Mouse (Mus musculus) stomach, embryonic 16.5 days (tissue): ENCODE data around the gene Vwf. TPM values are rescaled to one million over a fixed set of nuclear protein-coding genes. Genes with fewer than 3 reads are reported as not detected.

Experiments used
- ATAC-seq: fragments of 200-750 bp; cut with Nextera tagmentation; 2 replicates; pipeline ENCODE4 v1.8.0; 2017; ENCODE audit warnings: moderate number of reproducible peaks, moderate TSS enrichment; ENCODE audit not compliant: insufficient read depth, low FRiP score
- H3K27ac ChIP-seq: fragments of 300-500 bp; sonication (generic); 2 replicates; pipeline ENCODE4 v1.5.1; 2014; ENCODE audit warnings: low read length
- H3K27me3 ChIP-seq: fragments of 300-500 bp; sonication (generic); 2 replicates; pipeline ENCODE4 v1.6.1; 2014; ENCODE audit warnings: low read length, control low read depth, mixed read lengths; ENCODE audit not compliant: control insufficient read depth, insufficient read depth
- H3K36me3 ChIP-seq: fragments of 300-500 bp; sonication (generic); 2 replicates; pipeline ENCODE4 v1.6.1; 2014; ENCODE audit warnings: low read length; ENCODE audit not compliant: control insufficient read depth, insufficient read depth
- H3K4me1 ChIP-seq: fragments of 300-500 bp; sonication (generic); 2 replicates; pipeline ENCODE4 v1.6.1; 2014; ENCODE audit warnings: low read length, control low read depth, mixed read lengths; ENCODE audit not compliant: control insufficient read depth, insufficient read depth
- H3K4me2 ChIP-seq: fragments of 300-500 bp; sonication (generic); 2 replicates; pipeline ENCODE4 v1.6.1; 2014; ENCODE audit warnings: low read depth, low read length, mixed read lengths
- H3K4me3 ChIP-seq: fragments of 300-500 bp; sonication (generic); replicated peaks from 2 replicates; pipeline ENCODE4 v1.5.1; 2014; ENCODE audit warnings: mild to moderate bottlenecking, low read length
- H3K9ac ChIP-seq: fragments of 300-500 bp; sonication (generic); 2 replicates; pipeline ENCODE4 v1.6.1; 2014; ENCODE audit warnings: low read length
- H3K9me3 ChIP-seq: fragments of 300-500 bp; sonication (generic); replicated peaks from 2 replicates; pipeline ENCODE4 v1.6.1; 2016; ENCODE audit warnings: low read length, control low read depth; ENCODE audit not compliant: control insufficient read depth
- WGBS: fragments of 180-500 bp; shearing (Covaris S2); extraction: QIAGEN DNeasy Blood & Tissue Kit; methylation state at CpG from one replicate; pipeline ENCODE4 v1.1.7; 2014; 5-methylcytosine and 5-hydroxymethylcytosine counted together
- polyA plus RNA-seq: library from polyadenylated mRNA; unstranded; fragments of >200 nt; fragmentation: Nextera tagmentation; extraction: Ambion mirVana; gene quantifications from 2 replicates; pipeline ENCODE4 v1.2.1, GENCODE M21; 2015

Vwf gene
- polyA plus RNA-seq, 1 experiment from 2014 or later: 5.4 TPM

GRCm38 (mm10) chr6:125711261-125711660, 164.7 kb downstream of the Vwf start:
- WGBS: 84% methylated on average over 16 of the region's 16 CpGs
- Histone ChIP-seq H3K4me1 (no peaks in the 10 kb centered on the region), H3K4me2 (no peak overlapping the region), H3K9ac (no peak overlapping the region), H3K4me3 (no peak overlapping the region), H3K27me3 (no peaks in the 10 kb centered on the region), H3K27ac (no peak overlapping the region), H3K9me3 (no peaks in the 10 kb centered on the region), H3K36me3 (no peaks in the 10 kb centered on the region)
- ATAC-seq: no peak

GRCm38 (mm10) chr6:125726408-125726807, 179.8 kb downstream of the Vwf start:
- Histone ChIP-seq H3K4me1 (no peaks in the 10 kb centered on the region), H3K36me3 (no peaks in the 10 kb centered on the region), H3K9me3 (no peaks in the 10 kb centered on the region), H3K4me2 (no peak overlapping the region), H3K4me3 (no peak overlapping the region), H3K9ac (no peak overlapping the region), H3K27me3 (no peaks in the 10 kb centered on the region), H3K27ac (no peak overlapping the region)
- ATAC-seq: no peak
- WGBS: 84% methylated on average over 2 of the region's 2 CpGs

- Histone ChIP-seq H3K4me2 (no peak overlapping the region), H3K9ac (no peak overlapping the region), H3K4me1 (no peaks in the 10 kb centered on the region), H3K4me3 (no peak overlapping the region), H3K36me3 (no peaks in the 10 kb centered on the region), H3K27me3 (no peaks in the 10 kb centered on the region), H3K9me3 (no peaks in the 10 kb centered on the region), H3K27ac (no peak overlapping the region)
- no peak for ATAC-seq
- WGBS: 65% methylated on average over 5 of the region's 5 CpGs
Observed at GRCm38 (mm10) chr6:125727484-125727911, 180.9 kb downstream of the Vwf start.

- H3K4me1 ChIP-seq: no peaks in the 10 kb centered on the region
- no peak overlapping the region for H3K4me3 ChIP-seq
- no peaks in the 10 kb centered on the region for H3K27me3 ChIP-seq
- ATAC-seq: no peak
- H3K4me2 ChIP-seq: no peak overlapping the region
- no peaks in the 10 kb centered on the region for H3K9me3 ChIP-seq
- H3K27ac ChIP-seq: no peak overlapping the region
- no peak overlapping the region for H3K9ac ChIP-seq
- H3K36me3 ChIP-seq: no peaks in the 10 kb centered on the region
- WGBS: 74% methylated on average over 6 of the region's 6 CpGs
Observed at GRCm38 (mm10) chr6:125729471-125729870, 182.9 kb downstream of the Vwf start.

GRCm38 (mm10) chr6:125729986-125730535, 183.5 kb downstream of the Vwf start:
- H3K27me3 ChIP-seq: no peaks in the 10 kb centered on the region
- H3K4me2 ChIP-seq: no peak overlapping the region
- H3K27ac ChIP-seq: no peak overlapping the region
- no peaks in the 10 kb centered on the region for H3K36me3 ChIP-seq
- no peak overlapping the region for H3K4me3 ChIP-seq
- no peak; the same call in 1 of the 2 replicates for ATAC-seq
- H3K4me1 ChIP-seq: no peaks in the 10 kb centered on the region
- WGBS: 62% methylated on average over 11 of the region's 11 CpGs
- no peak overlapping the region for H3K9ac ChIP-seq
- H3K9me3 ChIP-seq: no peaks in the 10 kb centered on the region

Other genes starting within 250 kb of the Vwf start
- gene Ltbr, start 232.9 kb upstream of the Vwf start, polyA plus RNA-seq: 69.4 and 73.1 TPM in 2 replicates
- 5.8 and 9.7 TPM in 2 replicates for gene Scnn1a, start 226.1 kb upstream of the Vwf start, polyA plus RNA-seq
- 82.6 and 91.1 TPM in 2 replicates for gene Tnfrsf1a, start 197.4 kb upstream of the Vwf start, polyA plus RNA-seq
- gene Plekhg6, start 166.0 kb upstream of the Vwf start, polyA plus RNA-seq: 6.3 and 8.2 TPM in 2 replicates
- 452 and 514 TPM in 2 replicates for gene Cd9, start 52.0 kb upstream of the Vwf start, polyA plus RNA-seq
- 0.19 and 0.27 TPM in 2 replicates for gene Ano2, start 143.6 kb downstream of the Vwf start, polyA plus RNA-seq